Mouse (Mus musculus): ENCODE data around the gene Tomt.

GRCm38 (mm10) chr7:101951648-101952047, 45.5 kb upstream of the Tomt start:
- TF ChIP-seq CTCF (IDR thresholded peaks at IDR 0.05; ENCODE audit: insufficient read depth, low read length) (no peak), POLR2A (IDR thresholded peaks at IDR 0.05; ENCODE audit: borderline replicate concordance, extremely low read depth, low read depth, low read length) (no peak)
